Mouse (Mus musculus) kidney, adult 2 months (tissue): ENCODE measurements at regions not wholly inside any gene's neighbourhood (a gene's known extent, or its start where the extent isn't known, plus 50 kb on each side); places are given as distances from the start of the nearest gene placed in this dataset.

Experiments
- DNase-seq: peaks from one replicate; pipeline ENCODE4 v3.0.0; 2021
- H3K27ac ChIP-seq: fragments of 200-500 bp; 2 replicates; pipeline ENCODE4 v1.5.1; 2012; ENCODE audit warnings: low read depth, low read length, control low read depth, inconsistent platforms; ENCODE audit not compliant: insufficient read depth
- H3K27me3 ChIP-seq: fragments of 200-500 bp; replicated peaks from 2 replicates; pipeline ENCODE4 v1.6.1; 2012; ENCODE audit warnings: mild to moderate bottlenecking, moderate library complexity, low read length, inconsistent platforms; ENCODE audit not compliant: control insufficient read depth, insufficient read depth
- H3K36me3 ChIP-seq: fragments of 200-500 bp; 2 replicates; pipeline ENCODE4 v1.6.1; 2012; ENCODE audit warnings: mild to moderate bottlenecking, moderate library complexity, low read length, inconsistent platforms; ENCODE audit not compliant: control insufficient read depth, insufficient read depth
- H3K4me1 ChIP-seq: fragments of 200-500 bp; 2 replicates; pipeline ENCODE4 v1.6.1; 2011; ENCODE audit warnings: low read length; ENCODE audit not compliant: control insufficient read depth, insufficient read depth
- H3K4me3 ChIP-seq: fragments of 200-500 bp; 2 replicates; pipeline ENCODE4 v1.5.1; 2011; ENCODE audit warnings: mild to moderate bottlenecking, low read depth, low read length, control low read depth; ENCODE audit not compliant: insufficient read depth
- CTCF ChIP-seq: fragments of 200-500 bp; conservative IDR thresholded peaks from 2 replicates; pipeline ENCODE4 v1.5.1; 2011; ENCODE audit warnings: low read depth, mild to moderate bottlenecking, control low read depth, low read length, moderate library complexity, mixed read lengths; ENCODE audit not compliant: insufficient read depth, insufficient read length
- POLR2A ChIP-seq: fragments of 200-500 bp; IDR thresholded peaks from one replicate; pipeline ENCODE4 v1.6.1; 2011; ENCODE audit warnings: low read depth, low read length, control low read depth
- WGBS: fragments of 180-500 bp; shearing (Covaris S2); methylation state at CpG from one replicate; pipeline ENCODE4 v1.1.7; 2018; 5-methylcytosine and 5-hydroxymethylcytosine counted together

- Histone ChIP-seq H3K4me3 (no peak overlapping the region), H3K27me3 (no peaks in the 10 kb centered on the region), H3K36me3 (no peaks in the 10 kb centered on the region), H3K4me1 (no peaks in the 10 kb centered on the region), H3K27ac (no peak overlapping the region)
- TF ChIP-seq CTCF (no peak), POLR2A (no peak)
- DNase-seq = no peak
- WGBS = 75% methylated on average over 3 of the region's 3 CpGs
Observed at GRCm38 (mm10) chr12:25615377-25615776, 518.4 kb upstream of the Id2 start.

- TF ChIP-seq CTCF = no peak
- TF ChIP-seq POLR2A = no peak
- Histone ChIP-seq H3K4me1 (no peaks in the 10 kb centered on the region), H3K27me3 (no peaks in the 10 kb centered on the region), H3K36me3 (no peaks in the 10 kb centered on the region), H3K4me3 (no peak overlapping the region), H3K27ac (no peak overlapping the region)
- no peak for DNase-seq
Observed at GRCm38 (mm10) chr12:25613473-25613872, 516.5 kb upstream of the Id2 start.

- H3K4me1 ChIP-seq = no peaks in the 10 kb centered on the region
- H3K36me3 ChIP-seq = no peaks in the 10 kb centered on the region
- H3K4me3 ChIP-seq = no peak overlapping the region
- no peaks in the 10 kb centered on the region for H3K27me3 ChIP-seq
- WGBS = 48% methylated on average over 2 of the region's 2 CpGs
- DNase-seq = peak; percentile 7
- TF ChIP-seq POLR2A = no peak
- no peak for TF ChIP-seq CTCF
- no peak overlapping the region for H3K27ac ChIP-seq
Observed at GRCm38 (mm10) chr12:25609045-25609444, 512.1 kb upstream of the Id2 start.

DNA sequence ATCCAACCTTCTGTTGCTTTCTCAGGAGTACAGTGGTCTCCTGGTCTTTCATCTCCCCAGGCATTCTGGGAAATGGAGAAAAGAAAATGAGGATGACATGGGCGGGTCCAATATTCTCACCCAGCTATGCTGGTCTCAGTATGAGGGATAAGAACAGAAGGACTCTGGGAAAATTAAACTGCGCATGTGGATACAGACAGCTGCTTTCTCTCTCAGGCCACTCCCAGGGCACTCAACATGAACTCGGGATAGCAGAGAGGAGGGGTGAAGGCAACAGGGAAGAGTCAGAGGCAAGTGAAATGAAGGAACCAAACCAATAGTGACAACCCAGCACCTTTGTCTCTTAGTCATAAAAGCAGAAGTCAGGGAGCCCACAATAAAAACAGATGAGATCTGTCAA, 508.5 kb upstream of the Id2 start:
- no peak overlapping the region for H3K27ac ChIP-seq
- no peaks in the 10 kb centered on the region for H3K27me3 ChIP-seq
- H3K4me1 ChIP-seq = no peaks in the 10 kb centered on the region
- 69% methylated on average over 3 of the region's 3 CpGs for WGBS
- peak; percentile 2 for DNase-seq
- no peak overlapping the region for H3K4me3 ChIP-seq
- no peaks in the 10 kb centered on the region for H3K36me3 ChIP-seq
- TF ChIP-seq POLR2A = no peak
- TF ChIP-seq CTCF = no peak

GRCm38 (mm10) chr12:25590262-25590661, 493.3 kb upstream of the Id2 start:
- no peak for DNase-seq
- no peak for TF ChIP-seq CTCF
- no peak for TF ChIP-seq POLR2A
- Histone ChIP-seq H3K27ac (no peak overlapping the region), H3K27me3 (no peaks in the 10 kb centered on the region; the same call in 1 of the 2 replicates), H3K4me1 (no peaks in the 10 kb centered on the region), H3K36me3 (no peaks in the 10 kb centered on the region), H3K4me3 (no peak overlapping the region)
- 92% methylated on average over 2 of the region's 2 CpGs for WGBS

DNA sequence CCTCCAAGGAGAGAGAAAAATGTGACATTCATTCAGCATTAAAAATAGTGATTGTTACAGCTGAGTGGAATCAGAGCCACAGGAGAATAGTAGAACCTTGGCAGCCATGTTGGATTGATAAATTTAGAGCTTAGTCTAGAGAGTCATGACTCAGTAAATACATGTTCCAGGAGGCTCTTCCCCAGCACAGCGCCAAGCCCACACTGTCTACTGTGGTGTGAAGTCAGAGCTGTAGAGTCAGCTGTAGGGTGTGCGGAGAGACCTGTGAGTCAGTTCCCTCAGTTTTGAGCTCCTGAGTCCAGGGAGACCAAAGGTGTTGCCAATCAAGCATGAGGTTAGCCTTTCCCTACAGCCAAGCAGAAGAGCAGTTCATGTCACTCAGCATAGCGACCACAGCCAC, 488.8 kb upstream of the Id2 start:
- H3K27ac ChIP-seq = no peak overlapping the region
- WGBS = 90% methylated on average over 3 of the region's 3 CpGs
- DNase-seq = no peak
- no peak overlapping the region for H3K4me3 ChIP-seq
- H3K27me3 ChIP-seq = no peaks in the 10 kb centered on the region; the same call in 1 of the 2 replicates
- H3K4me1 ChIP-seq = no peaks in the 10 kb centered on the region
- TF ChIP-seq CTCF = no peak
- TF ChIP-seq POLR2A = no peak
- H3K36me3 ChIP-seq = no peaks in the 10 kb centered on the region

- Histone ChIP-seq H3K36me3 (no peaks in the 10 kb centered on the region), H3K27me3 (no peaks in the 10 kb centered on the region), H3K27ac (no peak overlapping the region), H3K4me1 (no peaks in the 10 kb centered on the region), H3K4me3 (no peak overlapping the region)
- TF ChIP-seq POLR2A (no peak), CTCF (no peak)
- WGBS = 79% methylated on average over 8 of the region's 8 CpGs
- DNase-seq = no peak
Observed at GRCm38 (mm10) chr12:25579407-25579806, 482.5 kb upstream of the Id2 start.

DNA sequence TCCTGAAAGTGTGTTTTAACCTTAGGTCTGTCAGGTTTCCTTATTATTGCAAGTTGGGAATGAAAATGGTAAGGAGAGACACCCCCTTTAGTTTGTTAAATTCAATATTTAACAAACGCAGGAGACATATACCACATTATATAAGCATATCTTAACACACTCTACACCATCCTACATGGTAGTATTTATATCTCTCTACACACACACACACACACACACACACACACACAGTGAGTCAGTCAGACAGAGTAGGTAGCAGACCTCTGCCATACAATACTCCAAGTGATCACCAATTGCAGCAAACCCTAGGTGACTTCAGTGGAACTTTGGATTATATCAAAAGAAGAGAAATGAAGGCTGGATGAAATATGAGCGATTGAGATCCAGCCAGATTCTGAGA, 468.2 kb upstream of the Id2 start:
- Histone ChIP-seq H3K27me3 (no peaks in the 10 kb centered on the region), H3K36me3 (no peaks in the 10 kb centered on the region), H3K4me3 (no peak overlapping the region), H3K27ac (no peak overlapping the region), H3K4me1 (no peaks in the 10 kb centered on the region)
- TF ChIP-seq CTCF = no peak
- no peak for TF ChIP-seq POLR2A
- no peak for DNase-seq
- WGBS = 85% methylated on average over 2 of the region's 2 CpGs
